Mouse (Mus musculus) bone marrow macrophage, adult 2 months (primary cell): ENCODE measurements around the gene Gm20441. TPM values are rescaled to one million over a fixed set of nuclear protein-coding genes. Genes with fewer than 3 reads are reported as not detected.
A peak's percentile ranks its signal among the peaks of the same experiment; 100 is the strongest.
"Not testable (repeated sequence)": the region's sequence is repeated elsewhere in the genome, so short reads cannot be mapped to it uniquely, and the experiment has no call there.

ENCODE experiments used
- H3K27ac ChIP-seq: 2 replicates; pipeline ENCODE4 v1.5.1; 2012; ENCODE audit warnings: low read depth, low read length; ENCODE audit not compliant: insufficient read depth
- H3K4me1 ChIP-seq: 2 replicates; pipeline ENCODE4 v1.6.1; 2012; ENCODE audit warnings: low read length; ENCODE audit not compliant: control insufficient read depth, insufficient read depth
- H3K4me3 ChIP-seq: 2 replicates; pipeline ENCODE4 v1.5.1; 2012; ENCODE audit warnings: mild to moderate bottlenecking, low read length, moderate library complexity; ENCODE audit not compliant: insufficient read depth
- CTCF ChIP-seq: IDR thresholded peaks from 2 replicates; pipeline ENCODE4 v1.5.1; 2012; ENCODE audit warnings: low read depth, mild to moderate bottlenecking, low read length, moderate library complexity
- POLR2A ChIP-seq: IDR thresholded peaks from 2 replicates; pipeline ENCODE4 v1.6.1; 2012; ENCODE audit warnings: mild to moderate bottlenecking, low read depth, low read length, borderline replicate concordance
- polyA plus RNA-seq: library from polyadenylated mRNA; stranded (reverse); fragments of >200 nt; gene quantifications from 2 replicates; pipeline ENCODE4 v1.2.4, GENCODE M21; 2012; ENCODE audit not compliant: missing spikeins, insufficient read depth, insufficient read length

Gm20441 gene
- polyA plus RNA-seq, 1 experiment = not detected

- H3K4me1 ChIP-seq = peaks cover 8% of the 10 kb centered on the region
- TF ChIP-seq POLR2A (no peak), CTCF (no peak)
- no peak overlapping the region for H3K27ac ChIP-seq
- H3K4me3 ChIP-seq = no peak overlapping the region
Observed at GRCm38 (mm10) chr10:75785442-75785841, 4.7 kb upstream of the Gm20441 start.

- no peak for TF ChIP-seq POLR2A
- TF ChIP-seq CTCF = no peak
- H3K4me1 ChIP-seq = peaks cover 13% of the 10 kb centered on the region
- no peak overlapping the region for H3K4me3 ChIP-seq
- H3K27ac ChIP-seq = no peak overlapping the region
Observed at GRCm38 (mm10) chr10:75779206-75780174, 1.3 kb downstream of the Gm20441 start.

DNA sequence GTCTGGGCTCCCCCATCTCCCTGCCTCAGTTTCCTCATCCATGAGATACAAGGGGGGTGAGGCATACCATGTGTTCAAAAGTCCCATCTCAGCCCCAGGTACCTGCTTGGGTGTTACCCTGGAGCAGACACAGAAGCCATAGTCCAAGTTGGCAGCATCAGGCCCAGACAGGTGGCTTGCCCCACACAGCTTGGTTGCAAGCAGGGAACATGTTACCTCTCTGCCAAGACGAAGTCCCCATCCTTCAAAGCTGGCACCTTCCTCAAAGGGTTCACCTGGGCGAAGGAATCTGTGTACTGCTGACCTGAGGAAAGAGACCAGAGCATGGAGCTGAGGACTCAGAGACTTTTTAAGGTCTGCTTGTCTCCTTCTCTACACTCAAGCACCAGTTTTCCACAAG, 2.9 kb downstream of the Gm20441 start:
- no peak overlapping the region for H3K27ac ChIP-seq
- H3K4me3 ChIP-seq = no peak overlapping the region
- TF ChIP-seq CTCF (no peak), POLR2A (no peak)

DNA sequence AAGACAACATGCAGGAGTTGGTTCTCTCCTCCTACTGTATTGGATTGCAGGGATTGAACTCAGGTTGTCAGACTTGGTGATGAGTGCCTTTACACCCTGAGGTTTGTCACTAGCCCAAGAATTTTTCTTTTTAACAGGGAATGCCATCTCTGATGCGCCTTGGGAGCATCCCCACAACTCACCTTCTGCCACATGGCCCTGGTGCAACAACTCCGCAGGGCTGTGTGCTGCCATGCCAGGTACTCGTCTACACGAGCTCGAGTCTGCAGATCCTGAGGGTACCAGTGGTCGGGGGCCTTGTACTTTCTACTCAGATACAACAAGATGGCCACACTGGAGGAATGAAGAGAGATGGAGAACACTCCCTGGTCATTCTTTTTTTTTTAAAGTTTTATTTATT, 4.2 kb downstream of the Gm20441 start:
- Histone ChIP-seq H3K27ac (no peak overlapping the region), H3K4me3 (no peak overlapping the region), H3K4me1 (peaks cover 10% of the 10 kb centered on the region)
- TF ChIP-seq POLR2A (no peak), CTCF (no peak)

More for the DNA sequence above, 2.9 kb downstream of the Gm20441 start:
- peaks cover 6% of the 10 kb centered on the region; the same call in 1 of the 2 replicates for H3K4me1 ChIP-seq

DNA sequence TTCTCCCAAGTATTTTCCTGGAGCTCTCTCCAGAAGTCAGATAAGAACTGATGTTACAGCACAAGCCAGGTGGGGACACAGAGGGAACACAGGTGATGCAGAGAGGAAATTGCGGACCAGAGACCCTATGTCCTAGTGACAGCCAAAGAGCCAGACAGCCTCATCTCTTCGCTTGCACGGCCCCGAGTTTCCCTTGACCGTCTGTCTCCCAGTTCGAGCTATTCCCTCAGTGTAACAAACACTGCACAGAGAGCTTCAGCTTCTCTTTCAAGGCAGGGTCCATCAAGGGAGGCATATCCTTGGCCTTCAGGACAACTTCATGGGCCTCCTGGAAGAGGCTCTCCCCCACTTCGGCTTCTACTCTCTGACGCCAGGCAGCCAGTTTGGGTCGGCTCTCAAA, 6.2 kb downstream of the Gm20441 start:
- Histone ChIP-seq H3K4me3 (no peak overlapping the region), H3K27ac (no peak overlapping the region), H3K4me1 (peaks cover 5% of the 10 kb centered on the region; the same call in 1 of the 2 replicates)
- TF ChIP-seq CTCF (no peak), POLR2A (no peak)

GRCm38 (mm10) chr10:75774102-75774501, 6.7 kb downstream of the Gm20441 start:
- Histone ChIP-seq H3K4me1 (peaks cover 5% of the 10 kb centered on the region; the same call in 1 of the 2 replicates), H3K4me3 (no peak overlapping the region), H3K27ac (no peak overlapping the region)
- TF ChIP-seq CTCF = no peak
- TF ChIP-seq POLR2A = no peak

GRCm38 (mm10) chr10:75772795-75773664, 7.7 kb downstream of the Gm20441 start, which contains the start of gene Ddt:
Gene Ddt, minus strand, starts transcription at chr10:75773414.
- Histone ChIP-seq H3K4me3 (peak within 1 kb of the TSS; percentile 82), H3K27ac (no peak within 1 kb of the TSS), H3K4me1 (peaks cover 5% of the 10 kb centered on the region; the same call in 1 of the 2 replicates)
- no peak for TF ChIP-seq POLR2A
- no peak for TF ChIP-seq CTCF

DNA sequence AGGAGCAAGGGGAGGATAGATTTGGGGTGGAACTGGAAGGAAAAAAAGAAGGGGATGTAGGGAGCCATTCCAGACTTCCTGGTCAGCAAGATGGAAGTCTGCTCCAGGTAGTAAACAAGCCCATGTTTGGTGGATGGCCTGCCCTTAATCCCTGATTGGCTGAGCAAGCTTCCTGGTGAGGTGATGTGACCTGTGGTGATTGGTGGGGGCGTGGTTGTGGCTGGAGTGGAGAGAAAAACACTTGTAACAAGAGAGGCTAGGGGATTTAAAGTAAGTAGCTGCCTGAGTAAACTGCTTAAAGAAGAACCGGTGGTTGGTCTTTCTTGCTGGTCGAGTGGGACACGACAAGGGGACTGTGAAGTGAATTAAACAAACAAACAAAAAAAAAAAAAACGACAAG, 13.0 kb downstream of the Gm20441 start:
- not testable (repeated sequence) for H3K27ac ChIP-seq, H3K4me3 ChIP-seq
- peaks cover 13% of the 10 kb centered on the region for H3K4me1 ChIP-seq

DNA sequence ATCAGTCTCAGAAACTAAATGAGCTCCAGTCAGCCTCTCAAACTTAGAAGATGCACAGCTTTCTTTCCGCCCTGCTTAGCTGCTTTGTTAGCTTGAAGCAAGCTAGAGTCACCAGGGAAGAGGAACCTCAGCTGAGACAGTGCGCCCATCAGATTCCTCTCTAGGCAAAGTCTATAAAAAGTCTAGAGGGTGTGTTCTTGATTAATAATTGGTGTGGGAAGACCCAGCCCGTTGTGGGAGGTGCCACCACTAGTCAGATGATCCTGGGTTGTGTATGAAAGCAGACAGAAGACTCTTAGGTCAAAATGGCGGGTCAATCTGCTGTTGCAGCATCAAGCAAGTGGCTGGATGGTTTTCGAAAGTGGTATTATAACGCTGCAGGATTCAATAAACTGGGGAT, 13.9 kb downstream of the Gm20441 start:
- Histone ChIP-seq H3K27ac (no peak overlapping the region), H3K4me1 (peaks cover 9% of the 10 kb centered on the region), H3K4me3 (no peak overlapping the region)
- TF ChIP-seq CTCF (no peak), POLR2A (no peak)
